Mouse (Mus musculus) right cerebral cortex, postnatal 25 days (tissue): Measurements from ENCODE around the gene Lbx2.

Source experiments
- DNase-seq: peaks from one replicate; pipeline ENCODE4 v3.0.0; 2022

Gene Lbx2

DNA sequence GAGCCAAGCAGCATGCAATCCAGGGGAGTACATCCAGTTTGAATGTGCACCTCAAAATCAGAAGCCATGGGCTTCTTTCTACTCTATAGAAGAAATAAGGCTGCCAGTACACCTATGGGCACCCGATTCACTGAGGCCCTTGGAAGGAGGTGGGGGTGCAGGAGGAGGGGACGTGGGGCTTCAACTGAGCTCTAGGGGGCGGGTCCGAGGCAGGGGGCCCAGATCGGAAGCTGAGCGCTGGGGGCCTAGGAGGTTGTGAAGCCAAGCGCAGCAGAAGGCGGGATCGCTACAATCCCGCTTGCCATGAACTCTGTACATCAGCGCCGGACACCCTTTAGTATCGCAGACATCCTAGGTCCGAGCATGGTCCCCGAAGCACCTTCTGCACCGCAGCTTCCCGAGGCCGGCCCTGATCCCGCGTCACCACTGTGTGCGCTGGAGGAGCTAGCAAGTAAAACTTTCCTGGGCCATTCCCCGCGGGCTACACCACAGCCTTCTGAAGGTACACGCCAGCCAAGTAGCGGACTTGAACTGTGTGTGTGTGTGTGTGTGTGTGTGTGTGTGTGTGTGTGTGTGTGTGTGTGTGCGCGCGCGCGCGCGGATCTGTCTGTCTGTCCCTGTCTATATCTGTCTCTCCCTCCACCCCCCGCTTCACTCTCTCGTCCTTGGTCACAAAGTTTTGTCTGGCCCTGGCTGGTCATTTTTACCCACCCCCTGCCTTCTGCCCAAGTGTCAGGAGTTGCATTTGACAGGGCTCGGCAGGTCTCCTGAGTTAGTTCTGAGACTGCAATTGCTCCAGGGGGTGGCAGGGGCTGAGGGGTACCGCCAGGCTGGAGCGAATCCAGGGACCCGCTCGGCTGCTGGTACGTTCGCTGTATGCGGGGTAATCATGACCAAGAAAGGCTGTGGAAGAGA lies at the start of gene Lbx2:
TSS of gene Lbx2 (plus strand) at position 247 of the 915 bp plus-strand sequence.
- no peak for DNase-seq

DNA sequence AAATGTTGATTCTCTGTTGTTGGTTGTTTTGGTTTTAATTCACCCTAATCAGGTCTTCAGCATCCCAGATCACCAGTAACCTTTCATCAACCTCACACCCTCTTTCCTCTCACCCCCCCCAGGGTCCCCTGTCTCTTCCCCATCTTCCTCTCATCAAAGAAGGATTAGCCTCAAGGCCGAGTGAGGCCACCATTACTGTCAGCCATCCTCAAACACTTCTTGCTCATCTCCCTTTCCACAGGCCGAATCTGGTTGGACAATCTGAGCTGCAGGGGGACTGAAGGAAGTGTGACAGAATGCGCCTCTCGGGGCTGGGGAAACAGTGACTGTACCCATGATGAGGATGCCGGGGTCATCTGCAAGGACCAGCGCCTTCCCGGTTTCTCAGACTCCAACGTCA lies 49.0 kb upstream of the Lbx2 start:
- no peak for DNase-seq

DNA sequence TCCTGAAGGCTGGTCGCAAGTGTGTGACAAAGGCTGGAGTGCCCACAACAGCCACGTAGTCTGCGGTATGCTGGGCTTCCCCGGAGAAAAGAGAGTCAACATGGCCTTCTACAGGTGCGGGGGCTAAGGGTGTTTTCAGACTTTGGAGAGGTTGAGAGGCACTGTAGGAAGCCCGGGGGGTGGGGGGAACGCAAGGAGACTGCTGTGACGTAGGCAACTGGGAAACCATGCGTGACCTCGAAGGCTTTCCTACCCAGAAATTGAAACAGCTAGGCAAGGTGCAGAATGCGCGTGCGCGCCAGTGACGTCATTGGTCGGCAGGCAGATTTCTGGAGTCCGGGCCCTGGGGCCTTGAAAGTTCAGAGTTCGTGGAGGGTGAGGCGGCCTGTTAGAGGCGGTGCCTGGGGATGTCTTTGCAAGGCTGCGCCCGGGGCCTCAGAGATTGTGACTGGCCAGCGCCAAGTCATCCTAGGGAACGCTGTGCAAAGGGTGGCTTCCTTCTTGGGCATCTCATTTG lies 47.6 kb upstream of the Lbx2 start:
- peak; percentile 81 for DNase-seq

DNA sequence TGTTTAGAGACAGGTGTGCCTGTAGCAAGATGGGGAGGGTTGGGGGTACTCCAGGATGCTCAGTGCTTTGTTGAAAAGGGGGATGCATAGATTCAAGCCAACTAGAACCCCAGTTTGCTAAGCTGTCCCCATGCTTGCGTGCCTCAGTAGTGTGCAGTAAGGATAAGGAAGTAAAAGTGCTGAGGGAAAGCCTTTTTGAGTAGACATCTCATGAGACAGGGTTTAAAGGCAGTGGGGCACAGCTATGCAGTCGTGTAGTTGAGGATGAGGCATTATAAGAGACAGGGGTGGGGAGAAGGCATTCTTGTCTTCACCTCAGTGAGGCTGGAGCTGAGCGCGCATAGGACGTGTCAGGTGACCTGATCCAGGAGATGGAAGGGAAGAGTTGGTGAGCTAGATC lies 45.6 kb upstream of the Lbx2 start:
- no peak for DNase-seq

DNA sequence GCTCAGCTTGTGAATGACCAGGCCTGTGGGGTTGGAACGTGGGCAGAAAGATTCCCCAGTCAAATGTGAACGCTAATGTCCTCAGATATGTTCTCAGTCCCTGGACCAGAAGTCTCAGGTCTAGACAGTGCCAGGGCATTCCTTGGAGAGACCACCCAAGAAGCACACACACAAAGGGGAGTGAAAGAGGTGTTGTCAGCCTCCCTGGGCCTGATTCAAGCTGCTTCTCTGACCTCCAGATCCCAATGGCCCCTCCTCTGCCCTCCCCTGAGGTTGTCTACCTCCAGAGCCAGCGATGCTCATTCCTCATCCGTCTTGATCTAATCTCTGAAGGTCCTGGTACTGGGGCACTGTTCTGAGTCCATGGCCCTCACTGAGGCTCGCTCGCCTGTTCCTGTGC lies 42.6 kb upstream of the Lbx2 start:
- DNase-seq = no peak

DNA sequence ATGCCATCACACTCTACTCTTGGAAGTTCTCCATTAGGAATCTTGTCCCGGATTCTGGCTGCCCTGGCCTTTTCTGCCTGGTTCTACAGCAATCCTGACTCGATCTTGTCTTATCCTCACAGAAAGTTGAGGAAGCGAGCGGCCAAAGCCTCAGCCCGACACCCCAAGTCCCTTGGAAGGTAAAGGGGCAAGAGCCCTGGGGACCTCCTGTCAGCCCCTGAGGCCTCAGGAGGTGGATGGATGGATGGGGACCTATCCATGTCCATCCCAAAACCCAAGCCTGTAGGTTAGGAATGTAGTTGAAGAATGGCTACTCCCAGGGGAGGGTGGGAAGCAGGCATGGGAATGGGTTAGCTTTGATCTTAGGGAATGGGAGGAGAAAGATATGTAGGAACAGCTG lies 42.2 kb upstream of the Lbx2 start:
- DNase-seq = no peak

DNA sequence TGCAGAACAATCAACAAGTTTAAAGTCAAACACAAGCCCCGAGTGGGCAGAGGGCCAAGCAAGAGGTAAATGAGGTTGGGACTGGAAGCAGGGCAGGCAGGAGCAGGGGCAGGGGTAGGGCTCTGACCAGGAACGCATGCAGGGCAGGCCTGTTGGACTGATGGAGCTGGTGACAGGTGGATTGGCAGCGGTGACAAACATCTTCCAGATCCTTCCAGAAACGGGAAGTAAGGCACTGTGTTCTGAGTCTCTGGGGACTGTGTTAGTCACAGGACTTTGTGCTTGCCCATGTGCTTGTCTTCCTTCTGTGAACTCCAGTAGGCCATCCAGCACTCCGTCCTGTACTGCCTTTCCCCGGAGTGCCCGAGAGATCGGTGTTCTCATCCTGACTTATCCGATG lies 41.4 kb upstream of the Lbx2 start:
- no peak for DNase-seq

DNA sequence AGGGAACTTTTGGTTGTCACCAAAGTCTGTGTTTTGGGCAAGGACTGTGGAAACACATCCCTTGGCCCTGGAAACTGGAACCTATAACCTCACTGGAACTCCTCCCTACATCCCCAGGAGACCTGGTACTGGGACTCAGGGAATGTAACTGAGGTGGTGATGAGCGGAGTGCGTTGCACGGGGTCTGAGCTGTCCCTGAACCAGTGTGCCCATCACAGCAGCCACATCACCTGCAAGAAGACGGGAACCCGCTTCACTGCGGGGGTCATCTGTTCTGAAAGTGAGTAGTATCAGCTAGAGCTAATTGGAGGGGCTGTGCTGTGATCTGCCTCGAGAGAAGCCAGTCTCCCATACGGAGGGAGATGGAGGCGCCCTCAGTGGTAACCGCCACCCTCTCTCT lies 36.8 kb upstream of the Lbx2 start:
- no peak for DNase-seq

DNA sequence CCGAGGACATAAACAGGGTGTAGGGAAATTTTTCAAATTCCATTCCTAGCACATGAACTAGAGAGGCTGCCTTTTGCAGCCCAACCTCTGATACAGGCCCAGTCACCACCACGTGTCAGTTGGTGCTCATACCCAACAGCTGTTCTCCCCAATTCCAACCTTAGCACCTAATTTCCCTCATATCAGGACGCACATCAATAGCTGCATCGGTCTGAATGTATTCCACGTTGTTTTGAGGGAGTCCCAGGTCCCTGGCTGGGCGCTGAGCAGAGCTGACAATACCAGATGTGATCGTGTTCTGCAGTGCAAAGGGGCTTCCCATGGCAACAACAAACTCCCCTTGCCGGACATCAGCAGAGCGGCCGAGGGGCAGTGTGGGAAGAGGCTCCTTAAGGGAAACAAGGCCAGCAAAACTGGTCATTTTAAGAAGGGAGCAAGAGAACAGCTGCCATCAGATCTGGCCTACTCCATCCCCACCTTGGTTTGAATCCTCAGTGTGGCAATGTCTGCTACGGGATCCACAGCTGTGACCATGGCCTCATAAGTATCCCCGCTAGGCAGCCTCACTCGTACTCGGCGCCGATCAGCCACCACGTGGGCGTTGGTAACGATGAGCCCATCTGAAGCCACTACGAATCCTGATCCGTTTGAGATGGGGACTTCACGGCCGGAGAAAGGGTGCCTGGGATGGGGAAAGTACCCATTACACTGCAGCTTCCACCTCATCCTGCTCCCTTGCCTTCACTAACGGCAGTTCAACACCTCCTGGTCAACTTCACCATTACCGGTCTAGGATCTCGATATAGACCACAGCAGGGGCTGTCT lies 32.8 kb upstream of the Lbx2 start:
- peak; percentile 38 for DNase-seq

DNA sequence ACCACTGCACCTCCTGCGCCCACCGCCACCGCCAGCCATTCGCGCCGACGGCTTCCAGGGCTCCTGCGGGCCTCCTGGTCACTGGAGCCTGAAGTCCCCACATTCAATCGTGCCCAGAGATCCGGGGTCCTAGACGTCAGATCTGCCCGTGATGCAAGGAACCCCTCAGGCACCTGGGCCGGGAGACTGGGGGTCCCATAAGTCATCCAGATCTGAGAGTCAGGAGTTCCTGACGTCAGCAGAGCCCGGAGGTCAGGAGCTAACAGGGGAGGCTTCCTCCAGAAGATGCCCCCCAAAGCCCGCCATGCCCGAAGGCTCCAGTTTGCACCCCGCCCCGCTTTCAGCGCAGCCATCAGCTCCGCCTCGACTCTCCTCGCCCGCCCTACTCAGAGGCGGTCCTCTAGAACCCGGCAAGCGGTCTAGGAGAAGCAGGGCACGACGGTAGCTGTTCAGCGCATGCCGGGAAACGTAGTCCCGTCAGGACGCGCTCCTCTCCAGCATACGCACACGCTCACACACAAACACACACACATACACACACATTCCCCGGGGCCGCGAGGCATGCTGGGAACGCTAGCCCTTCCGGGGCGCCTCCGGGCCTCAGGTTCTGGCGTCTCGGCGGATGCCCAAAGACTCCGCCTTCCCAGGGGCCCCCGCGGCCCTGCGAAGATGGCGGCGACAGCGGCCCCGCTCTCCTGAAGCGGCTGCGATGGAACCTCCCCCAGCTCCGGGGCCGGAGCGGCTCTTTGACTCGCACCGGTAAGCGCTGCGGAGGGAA lies 31.9 kb upstream of the Lbx2 start, which contains the start of gene Aup1:
TSS of gene Aup1 (plus strand) at position 448 of the 778 bp plus-strand sequence.
- peak; percentile 97 for DNase-seq

DNA sequence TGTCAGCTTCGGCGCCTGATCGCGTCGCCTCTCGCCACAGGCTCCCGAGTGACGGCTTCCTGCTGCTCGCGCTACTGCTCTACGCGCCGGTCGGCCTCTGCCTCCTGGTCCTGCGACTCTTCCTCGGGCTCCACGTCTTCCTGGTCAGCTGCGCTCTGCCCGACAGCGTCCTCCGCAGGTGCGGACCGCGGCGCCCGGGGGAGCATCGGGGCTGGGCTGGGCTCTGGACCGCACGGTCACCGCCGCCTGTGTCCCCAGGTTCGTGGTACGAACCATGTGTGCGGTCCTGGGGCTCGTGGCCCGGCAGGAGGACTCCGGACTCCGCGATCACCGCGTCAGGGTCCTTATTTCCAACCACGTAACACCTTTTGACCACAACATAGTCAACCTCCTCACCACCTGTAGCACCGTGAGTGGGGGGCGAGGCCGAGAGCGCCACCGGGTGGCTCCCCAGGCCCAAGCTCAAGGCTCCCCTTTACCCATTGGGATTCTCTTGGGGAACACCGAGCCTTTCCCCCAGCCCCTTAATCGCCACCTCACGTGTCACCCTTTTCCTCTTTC lies 31.2 kb upstream of the Lbx2 start, which contains the start of gene Htra2:
TSS of gene Htra2 (minus strand) at position 403 of the 561 bp plus-strand sequence.
- no peak for DNase-seq

DNA sequence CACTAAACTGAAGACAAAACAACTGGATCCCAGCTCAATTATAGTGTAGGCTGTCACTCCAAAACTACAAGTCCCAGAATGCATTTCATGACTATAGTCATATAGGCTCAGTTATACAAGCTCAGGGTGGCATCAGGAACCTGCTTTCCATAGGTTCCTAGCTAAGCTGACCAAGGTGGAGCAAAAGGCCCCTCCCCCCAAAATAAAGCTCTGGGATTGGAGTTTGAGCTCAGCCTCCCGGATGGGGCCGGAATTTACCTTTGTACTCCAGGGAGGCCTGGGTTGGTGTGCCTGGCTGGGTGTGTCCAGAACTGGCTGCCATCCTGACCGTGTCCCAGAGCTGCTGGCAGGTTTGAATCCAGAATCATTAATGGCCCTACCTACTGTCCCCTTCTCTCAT lies 28.4 kb upstream of the Lbx2 start, which contains the start of gene Dqx1:
TSS of gene Dqx1 (plus strand) at position 55 of the 400 bp plus-strand sequence.
- DNase-seq = peak; percentile 36

DNA sequence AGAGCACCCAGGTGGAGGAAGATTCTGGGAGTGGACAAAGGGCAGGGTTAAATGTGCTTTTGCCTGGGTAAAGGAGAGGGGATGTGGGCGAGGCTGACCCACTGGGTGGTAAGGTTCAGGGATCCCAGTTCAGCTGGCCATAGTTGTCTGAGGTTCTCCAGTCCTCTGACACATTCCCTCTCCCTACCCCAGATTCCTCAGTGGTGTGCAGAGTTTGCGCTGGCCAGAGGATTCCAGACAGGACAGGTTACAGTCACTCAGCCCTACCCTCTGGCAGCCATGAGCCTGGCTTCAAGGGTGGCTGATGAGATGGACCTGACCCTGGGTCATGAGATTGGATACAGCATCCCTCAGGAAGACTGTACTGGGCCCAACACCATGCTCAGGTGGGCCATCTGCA lies 27.4 kb upstream of the Lbx2 start:
- no peak for DNase-seq

DNA sequence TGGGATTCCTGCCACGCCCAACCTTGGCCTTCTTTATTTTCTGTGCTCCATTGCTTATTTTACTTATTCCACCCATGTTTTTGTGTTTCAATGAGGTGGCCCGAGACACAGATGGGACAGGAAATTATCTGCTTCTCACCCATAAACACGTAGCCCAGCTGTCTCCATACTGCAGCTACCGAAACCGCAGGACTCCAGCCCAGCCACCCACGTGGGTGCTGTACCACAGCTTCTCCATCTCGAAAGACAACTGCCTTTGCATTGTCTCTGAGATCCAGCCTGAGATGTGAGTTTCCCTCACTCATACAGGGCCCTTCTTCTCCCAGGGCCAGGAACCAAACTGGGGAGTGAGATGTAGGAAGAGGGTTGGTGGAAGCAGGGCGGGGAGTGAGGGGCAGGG lies 20.2 kb upstream of the Lbx2 start:
- DNase-seq = no peak

DNA sequence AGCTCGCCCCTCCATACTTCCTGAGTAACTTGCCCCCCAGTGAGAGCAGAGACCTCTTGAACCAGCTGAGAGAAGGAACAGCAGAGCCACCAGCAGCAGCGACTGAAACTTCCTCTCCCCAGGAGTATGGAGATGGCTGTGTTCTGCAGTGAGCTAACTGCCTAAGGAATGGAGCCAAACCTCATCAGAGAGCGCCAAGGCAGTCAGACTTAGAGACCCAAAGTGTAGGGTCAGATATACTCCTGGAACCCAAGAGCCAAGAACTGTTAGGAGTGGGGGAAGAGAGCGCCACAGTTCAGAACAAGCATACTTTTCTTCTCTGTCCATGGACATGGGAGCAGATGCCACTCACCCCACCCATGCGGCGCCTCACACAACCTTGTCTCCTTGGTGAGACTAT lies 19.7 kb upstream of the Lbx2 start:
- DNase-seq = no peak

DNA sequence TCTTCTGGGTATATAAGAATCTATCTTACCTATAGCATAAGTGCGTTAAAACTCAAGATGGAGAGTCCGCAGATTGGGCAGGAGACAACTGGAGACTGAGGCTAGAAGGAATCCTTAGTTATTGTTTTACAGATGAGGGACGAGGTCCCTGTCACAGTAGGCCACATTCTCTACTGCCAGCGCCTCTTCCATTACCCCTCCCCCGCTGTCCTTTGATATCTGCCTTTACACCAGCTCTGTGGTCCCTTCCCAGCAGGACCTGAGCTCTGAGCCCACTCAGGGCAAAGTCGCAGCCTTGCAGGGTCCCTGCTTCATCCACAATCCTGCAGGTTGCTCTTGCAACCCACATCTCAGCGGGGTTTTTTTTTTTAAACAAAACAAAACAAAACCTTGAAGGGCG lies 17.9 kb upstream of the Lbx2 start:
- DNase-seq = no peak

DNA sequence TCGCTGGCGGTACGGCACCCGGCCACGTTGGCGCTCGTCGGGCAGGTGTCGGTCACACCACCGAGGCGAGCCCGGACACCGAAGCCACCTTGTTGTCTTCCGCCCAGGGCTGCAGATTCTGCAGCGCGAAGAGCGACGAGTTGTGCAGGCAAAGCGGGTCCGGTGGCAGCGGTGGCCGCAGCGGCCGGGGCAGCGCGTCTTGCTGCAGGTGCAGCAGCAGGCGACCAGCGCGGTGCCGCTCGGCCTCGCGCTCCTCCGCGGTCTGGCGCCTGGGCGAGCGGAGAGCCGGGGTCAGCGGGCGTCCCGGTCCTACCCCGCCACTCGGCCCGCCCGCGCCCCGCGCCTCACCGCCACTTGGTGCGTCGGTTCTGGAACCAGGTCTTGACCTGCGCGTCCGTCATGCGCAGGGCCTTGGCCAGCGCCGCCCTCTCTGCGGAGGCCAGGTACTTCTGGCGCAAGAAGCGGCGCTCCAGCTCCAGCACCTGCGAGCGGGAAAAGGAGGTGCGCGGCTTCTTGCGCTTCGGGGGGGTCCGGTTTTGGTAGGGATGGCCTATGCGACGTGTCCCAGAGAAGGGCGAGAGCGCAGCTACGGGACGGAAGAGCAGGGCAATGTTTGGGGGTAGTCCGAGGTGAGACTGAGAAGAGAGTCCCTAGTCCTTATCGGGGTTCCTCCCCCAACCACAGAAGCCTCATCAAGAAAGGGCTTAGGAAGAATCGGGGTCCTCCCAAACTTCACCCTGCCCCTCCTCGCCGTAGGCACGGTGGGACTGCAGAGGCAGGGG lies 17.3 kb upstream of the Lbx2 start:
- no peak for DNase-seq

DNA sequence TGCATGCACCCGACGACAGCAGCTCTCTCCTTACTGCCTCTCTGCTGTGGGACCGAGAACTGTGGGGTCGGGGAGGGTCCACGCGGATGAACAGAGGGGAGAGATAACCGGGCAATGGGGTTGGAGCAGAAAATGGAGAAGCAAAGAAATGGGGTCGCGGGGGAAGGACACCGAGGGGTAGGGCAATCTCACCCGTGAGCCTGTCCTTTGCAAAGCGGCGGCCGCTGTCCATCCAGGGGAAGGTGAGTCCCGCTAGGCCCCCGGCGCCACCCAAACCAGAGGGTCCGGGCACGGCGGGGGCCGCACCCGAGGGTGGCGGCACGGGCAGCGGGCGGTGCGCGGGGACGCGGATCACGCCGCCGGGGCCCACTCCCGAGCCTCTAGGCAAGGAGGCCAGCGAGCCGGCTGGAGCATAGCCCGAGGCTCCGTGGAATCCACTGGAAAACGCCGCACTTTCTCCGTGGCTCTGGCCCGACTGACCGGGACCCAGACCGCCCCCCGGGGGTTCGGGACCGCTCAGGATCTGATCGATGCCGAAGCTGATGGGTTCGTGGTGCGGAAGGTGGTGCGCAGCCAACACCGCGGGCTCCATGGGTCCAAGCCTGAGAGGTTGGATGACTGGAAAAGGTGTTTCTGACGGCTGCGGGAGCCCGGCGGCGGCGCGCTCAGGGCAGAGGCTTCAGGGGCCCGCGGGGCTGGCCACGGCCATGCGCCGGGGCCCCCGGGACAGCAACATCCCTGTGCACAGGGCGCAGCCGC lies 16.5 kb upstream of the Lbx2 start:
- no peak for DNase-seq

DNA sequence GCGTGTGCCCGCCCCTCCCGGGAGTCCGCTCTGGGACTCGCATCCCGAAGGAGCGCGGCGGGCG lies 16.1 kb upstream of the Lbx2 start, which contains the start of gene Tlx2:
TSS of gene Tlx2 (minus strand) at position 47 of the 64 bp plus-strand sequence.
- DNase-seq = no peak

DNA sequence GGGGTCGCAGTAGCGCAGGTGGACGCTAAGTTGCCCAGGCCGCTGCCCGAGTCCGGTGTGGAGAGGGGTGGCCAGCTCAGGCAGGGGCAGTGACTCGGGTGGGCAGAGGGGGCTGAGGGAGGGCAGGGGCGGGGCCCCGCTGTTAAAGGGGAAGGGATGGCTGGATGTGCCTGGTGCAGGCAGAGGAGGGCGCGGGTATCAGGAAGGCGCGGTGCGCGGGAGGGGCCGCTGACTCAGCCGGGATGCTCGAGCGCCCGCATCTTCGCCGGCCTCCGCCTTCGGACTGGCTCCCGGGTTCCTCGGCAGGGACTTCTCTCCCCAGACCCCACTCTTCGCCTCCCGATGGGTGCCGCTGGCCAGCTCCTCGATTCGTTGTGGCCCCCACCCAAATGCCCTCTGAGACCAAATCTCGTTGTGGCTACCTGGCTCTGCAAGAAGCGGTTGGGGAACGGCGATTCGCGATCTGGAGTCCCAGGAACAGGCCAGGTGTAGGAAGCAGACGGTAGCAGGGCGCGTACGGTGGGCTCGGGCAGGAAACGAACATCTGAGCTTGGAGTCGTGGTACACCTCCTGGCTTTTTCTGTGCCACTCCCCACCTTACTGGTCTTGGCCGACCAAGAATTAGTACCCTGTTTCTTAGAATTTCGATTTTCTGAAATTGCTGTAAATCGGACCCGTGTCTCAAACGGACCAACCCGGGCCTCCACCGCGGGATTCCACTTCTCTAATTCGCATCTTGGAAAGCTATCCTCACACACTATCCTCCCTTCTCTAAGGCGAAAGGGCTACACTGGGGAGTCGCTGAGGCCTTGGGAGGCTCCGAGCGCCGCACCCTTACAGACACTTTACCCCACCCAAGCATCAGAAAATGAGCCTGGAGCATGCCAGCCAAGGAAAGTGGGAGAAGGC lies 15.6 kb upstream of the Lbx2 start:
- peak; percentile 48 for DNase-seq
